Mouse (Mus musculus): Measurements from ENCODE around the gene Plpp7. TPM values are rescaled to one million over a fixed set of nuclear protein-coding genes. Genes with fewer than 3 reads are reported as not detected.

Gene Plpp7
- polyA plus RNA-seq, 2 experiments: 1.1 to 1.4 TPM

DNA sequence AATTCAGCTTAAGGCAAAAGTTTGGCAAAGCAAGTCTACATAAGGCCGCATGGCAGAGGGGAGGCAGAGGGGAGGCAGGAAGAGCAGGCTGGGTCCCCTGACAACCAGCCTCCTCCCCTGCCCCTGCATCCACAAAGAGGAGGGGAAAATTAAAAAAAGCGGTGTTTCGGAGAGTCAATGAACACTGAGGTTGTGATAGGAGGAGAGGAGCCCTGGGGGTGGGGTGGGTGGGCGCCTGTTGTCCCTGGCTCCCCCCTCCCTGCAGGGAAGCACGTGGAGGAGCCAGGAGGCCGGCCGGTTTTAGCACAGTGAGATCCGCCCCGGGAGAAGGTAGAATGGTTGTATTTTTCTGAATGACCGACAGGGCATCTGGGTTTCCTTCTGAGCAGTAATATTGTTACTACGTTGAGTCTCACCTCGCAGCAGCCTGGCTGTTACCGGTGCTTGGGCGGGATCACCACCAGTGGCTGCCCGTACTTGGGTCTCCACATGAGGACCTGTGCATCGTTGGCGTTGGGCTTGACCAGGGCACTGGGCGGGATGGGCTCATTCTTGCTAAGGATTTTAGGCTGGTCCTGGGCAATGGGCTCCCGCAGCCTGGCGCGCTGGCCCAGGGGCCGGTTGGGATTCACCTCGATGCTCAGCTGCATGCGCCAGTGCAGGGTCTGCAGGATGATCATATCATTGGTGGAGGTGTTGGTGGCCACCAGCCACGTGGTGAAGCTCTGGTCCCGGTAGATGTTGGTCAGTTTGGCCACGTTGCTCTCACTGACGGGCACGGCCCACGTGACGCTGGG, 26.3 kb upstream of the Plpp7 start:
- Histone ChIP-seq H3K27ac (no peak overlapping the region), H3K9me3 (ENCODE audit: control insufficient read depth, low read length) (no peaks in the 10 kb centered on the region), H3K4me3 (ENCODE audit: insufficient read depth in 1 of 2, low read depth in 2 of 2, low read length in 2 of 2) (no peak overlapping the region), H3K4me1 (replicated peaks; ENCODE audit: control insufficient read depth in 2 of 2, insufficient read depth in 2 of 2, low read length in 1 of 2) (peaks cover 1 to 2% of the 10 kb centered on the region in 2 experiments; a peak in 2 of 4 replicates), H3K4me2 (ENCODE audit: low read depth) (no peak overlapping the region), H3K9ac (replicated peaks) (no peak overlapping the region), H3K27me3 (ENCODE audit: control insufficient read depth, insufficient read depth, low read length) (no peaks in the 10 kb centered on the region), H3K36me3 (replicated peaks; ENCODE audit: control insufficient read depth, insufficient read depth, low read depth) (peaks cover 31% of the 10 kb centered on the region)
- 84% methylated on average over 31 of the region's 31 CpGs for whole genome bisulfite sequencing (ENCODE audit: insufficient replicate concordance)
- no peak for DNase-seq (ENCODE audit: low read depth in 3 of 3, low spot score in 3 of 3)
- no peak for ATAC-seq (ENCODE audit: insufficient read depth)
- TF ChIP-seq EP300 (IDR thresholded peaks at IDR 0.05; ENCODE audit: low read depth) (no peak), CTCF (IDR thresholded peaks at IDR 0.05; ENCODE audit: low read depth) (no peak)

DNA sequence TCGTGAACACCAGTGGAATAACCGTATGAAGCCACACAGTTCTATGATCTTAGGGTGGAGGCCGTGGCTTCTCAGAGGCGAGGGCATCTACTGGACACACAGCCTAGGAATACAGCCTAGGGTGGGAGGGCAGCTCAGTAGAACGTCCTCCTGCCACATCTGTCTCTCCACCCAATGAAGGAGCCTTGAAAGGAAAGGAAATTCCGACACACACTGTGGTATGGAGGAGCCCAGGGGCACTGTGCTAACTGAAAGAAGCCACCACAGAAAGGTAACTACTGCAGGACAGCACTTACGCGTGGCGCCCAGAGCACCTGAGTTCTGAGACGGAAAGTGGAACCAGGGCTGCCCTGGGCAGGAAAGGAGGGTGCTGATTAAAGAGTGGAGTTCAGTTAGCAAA, 24.6 kb upstream of the Plpp7 start:
- H3K4me3 ChIP-seq (ENCODE audit: insufficient read depth in 1 of 2, low read depth in 2 of 2, low read length in 2 of 2): no peak overlapping the region
- H3K9me3 ChIP-seq (ENCODE audit: control insufficient read depth, low read length): no peaks in the 10 kb centered on the region
- no peak overlapping the region for H3K27ac ChIP-seq
- H3K36me3 ChIP-seq (replicated peaks; ENCODE audit: control insufficient read depth, insufficient read depth, low read depth): peaks cover 31% of the 10 kb centered on the region
- DNase-seq (ENCODE audit: low read depth in 3 of 3, low spot score in 3 of 3): no peak
- no peaks in the 10 kb centered on the region for H3K27me3 ChIP-seq (ENCODE audit: control insufficient read depth, insufficient read depth, low read length)
- TF ChIP-seq EP300 (IDR thresholded peaks at IDR 0.05; ENCODE audit: low read depth) (no peak), CTCF (IDR thresholded peaks at IDR 0.05; ENCODE audit: low read depth) (no peak)
- H3K9ac ChIP-seq (replicated peaks): no peak overlapping the region
- WGBS (ENCODE audit: insufficient replicate concordance): 91% methylated on average over 10 of the region's 10 CpGs
- ATAC-seq (ENCODE audit: insufficient read depth): no peak
- peaks cover 0 to 1% of the 10 kb centered on the region in 2 experiments; a peak in 1 of 4 replicates for H3K4me1 ChIP-seq (replicated peaks; ENCODE audit: control insufficient read depth in 2 of 2, insufficient read depth in 2 of 2, low read length in 1 of 2)
- H3K4me2 ChIP-seq (ENCODE audit: low read depth): no peak overlapping the region

DNA sequence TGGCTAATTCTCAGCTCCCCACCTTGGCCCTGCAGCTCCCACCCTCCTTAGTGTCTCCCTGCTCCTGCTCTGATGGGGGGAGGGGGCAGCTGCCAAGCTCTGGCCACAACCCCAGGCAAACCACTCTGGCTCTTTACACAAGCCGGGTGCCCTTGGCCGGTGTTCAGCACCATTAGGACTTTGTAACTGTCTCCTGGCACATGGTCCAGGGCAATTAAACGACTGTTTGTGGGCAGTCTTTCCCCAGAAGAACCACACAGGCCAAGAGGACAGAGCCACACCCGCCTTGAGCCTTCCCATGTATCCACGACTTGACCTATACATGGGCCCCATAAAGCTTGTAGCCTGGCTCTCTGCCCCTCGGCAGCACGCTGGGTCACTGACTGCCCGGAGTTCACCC, 20.9 kb upstream of the Plpp7 start:
- DNase-seq (ENCODE audit: low read depth in 3 of 3, low spot score in 3 of 3) (no peak), ATAC-seq (ENCODE audit: insufficient read depth) (no peak)

DNA sequence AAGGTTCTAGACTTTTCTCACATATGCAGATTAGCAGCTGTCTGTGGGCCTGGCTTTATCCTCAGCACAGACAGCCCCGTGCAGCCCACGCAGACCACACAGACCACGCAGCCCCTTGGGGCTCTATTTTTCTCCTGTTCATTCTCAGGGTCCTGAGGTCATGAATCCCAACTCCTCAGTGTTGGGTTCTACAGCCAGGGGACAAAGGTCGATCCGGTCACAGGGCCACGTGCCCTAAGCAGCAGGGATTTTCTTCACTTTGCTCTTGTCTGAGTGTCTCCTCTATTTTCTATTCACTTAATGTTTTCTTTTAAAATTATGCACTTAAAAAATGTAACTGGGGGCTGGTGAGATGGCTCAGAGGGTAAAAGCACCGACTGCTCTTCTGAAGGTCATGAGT, 20.0 kb upstream of the Plpp7 start:
- no peak for ATAC-seq (ENCODE audit: insufficient read depth)
- no peak for TF ChIP-seq EP300 (IDR thresholded peaks at IDR 0.05; ENCODE audit: low read depth)
- TF ChIP-seq CTCF (IDR thresholded peaks at IDR 0.05; ENCODE audit: low read depth): no peak
- peaks cover 16 to 24% of the 10 kb centered on the region in 2 experiments for H3K4me1 ChIP-seq (replicated peaks; ENCODE audit: control insufficient read depth in 2 of 2, insufficient read depth in 2 of 2, low read length in 1 of 2)

More for the DNA sequence above, 20.9 kb upstream of the Plpp7 start:
- Histone ChIP-seq H3K4me2 (ENCODE audit: low read depth) (no peak overlapping the region), H3K36me3 (replicated peaks; ENCODE audit: control insufficient read depth, insufficient read depth, low read depth) (peaks cover 7% of the 10 kb centered on the region), H3K9me3 (ENCODE audit: control insufficient read depth, low read length) (no peaks in the 10 kb centered on the region), H3K27ac (no peak overlapping the region), H3K4me1 (replicated peaks; ENCODE audit: control insufficient read depth in 2 of 2, insufficient read depth in 2 of 2, low read length in 1 of 2) (peaks cover 9 to 16% of the 10 kb centered on the region in 2 experiments), H3K4me3 (ENCODE audit: insufficient read depth in 1 of 2, low read depth in 2 of 2, low read length in 2 of 2) (no peak overlapping the region), H3K27me3 (ENCODE audit: control insufficient read depth, insufficient read depth, low read length) (no peaks in the 10 kb centered on the region), H3K9ac (replicated peaks) (no peak overlapping the region)
- TF ChIP-seq EP300 (IDR thresholded peaks at IDR 0.05; ENCODE audit: low read depth) (no peak), CTCF (IDR thresholded peaks at IDR 0.05; ENCODE audit: low read depth) (no peak)
- 62% methylated on average over 8 of the region's 8 CpGs for WGBS (ENCODE audit: insufficient replicate concordance)

DNA sequence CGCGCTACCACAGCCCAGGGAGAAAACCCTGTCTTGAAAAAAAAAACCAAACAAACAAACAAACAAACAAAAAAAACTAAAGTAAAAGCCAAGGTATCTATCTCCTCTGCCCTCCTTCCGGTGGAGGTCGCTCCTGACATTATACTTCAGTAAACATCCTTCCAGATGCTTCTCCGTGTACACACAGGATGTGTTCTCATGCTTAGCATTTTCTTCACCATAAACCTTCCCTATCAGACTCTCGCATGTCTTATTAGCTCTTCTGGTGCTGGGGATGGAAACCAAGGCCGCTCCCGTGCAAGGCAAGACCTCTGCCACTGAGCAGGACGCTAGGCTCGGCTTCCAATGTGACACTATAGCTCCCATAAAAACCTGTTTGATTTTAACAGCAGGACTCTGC, 17.6 kb upstream of the Plpp7 start:
- 0 out of 4 replicates have a peak overlapping the region, but pooled peaks of 1 of the 2 experiments have one; percentile 4 for H3K4me3 ChIP-seq (ENCODE audit: insufficient read depth in 1 of 2, low read depth in 2 of 2, low read length in 2 of 2)
- no peaks in the 10 kb centered on the region for H3K9me3 ChIP-seq (ENCODE audit: control insufficient read depth, low read length)
- 76% methylated on average over 10 of the region's 10 CpGs for WGBS (ENCODE audit: insufficient replicate concordance)
- peaks cover 12% of the 10 kb centered on the region for H3K36me3 ChIP-seq (replicated peaks; ENCODE audit: control insufficient read depth, insufficient read depth, low read depth)
- no peaks in the 10 kb centered on the region for H3K27me3 ChIP-seq (ENCODE audit: control insufficient read depth, insufficient read depth, low read length)
- DNase-seq (ENCODE audit: low read depth in 3 of 3, low spot score in 3 of 3) (no peak), ATAC-seq (ENCODE audit: insufficient read depth) (no peak)
- peaks cover 22 to 34% of the 10 kb centered on the region in 2 experiments for H3K4me1 ChIP-seq (replicated peaks; ENCODE audit: control insufficient read depth in 2 of 2, insufficient read depth in 2 of 2, low read length in 1 of 2)
- peak overlapping the region; percentile 21; the same call in 1 of the 2 replicates for H3K9ac ChIP-seq (replicated peaks)
- TF ChIP-seq CTCF (IDR thresholded peaks at IDR 0.05; ENCODE audit: low read depth) (no peak), EP300 (IDR thresholded peaks at IDR 0.05; ENCODE audit: low read depth) (no peak)
- H3K4me2 ChIP-seq (ENCODE audit: low read depth): peak overlapping the region; percentile 90; the same call in 1 of the 2 replicates
- peak overlapping the region; percentile 28 for H3K27ac ChIP-seq

More for the DNA sequence above, 20.0 kb upstream of the Plpp7 start:
- WGBS (ENCODE audit: insufficient replicate concordance): 73% methylated on average over 7 of the region's 7 CpGs
- Histone ChIP-seq H3K36me3 (replicated peaks; ENCODE audit: control insufficient read depth, insufficient read depth, low read depth) (peaks cover 7% of the 10 kb centered on the region), H3K9ac (replicated peaks) (no peak overlapping the region), H3K4me2 (ENCODE audit: low read depth) (no peak overlapping the region), H3K4me3 (ENCODE audit: insufficient read depth in 1 of 2, low read depth in 2 of 2, low read length in 2 of 2) (no peak overlapping the region), H3K9me3 (ENCODE audit: control insufficient read depth, low read length) (no peaks in the 10 kb centered on the region), H3K27me3 (ENCODE audit: control insufficient read depth, insufficient read depth, low read length) (no peaks in the 10 kb centered on the region), H3K27ac (no peak overlapping the region)
- no peak for DNase-seq (ENCODE audit: low read depth in 3 of 3, low spot score in 3 of 3)

Measured in liver, embryonic 14.5 days (tissue).